Mouse (Mus musculus) embryonic facial prominence, embryonic 12.5 days (tissue): ENCODE measurements at regions not wholly inside any gene's neighbourhood (a gene's known extent, or its start where the extent isn't known, plus 50 kb on each side); places are given as distances from the start of the nearest gene placed in this dataset.
A peak's percentile ranks its signal among the peaks of the same experiment; 100 is the strongest.

ENCODE experiments used
- ATAC-seq: fragments of 200-750 bp; cut with Nextera tagmentation; 2 replicates; pipeline ENCODE4 v1.8.0; 2017; ENCODE audit not compliant: insufficient number of reproducible peaks, insufficient read depth, low FRiP score, low TSS enrichment
- H3K27ac ChIP-seq: fragments of 300-500 bp; sonication (generic); 2 replicates; pipeline ENCODE4 v1.5.1; 2016; ENCODE audit warnings: mild to moderate bottlenecking
- H3K27me3 ChIP-seq: fragments of 300-500 bp; sonication (generic); 2 replicates; pipeline ENCODE4 v1.6.1; 2016; ENCODE audit warnings: mild to moderate bottlenecking, moderate library complexity
- H3K36me3 ChIP-seq: fragments of 300-500 bp; sonication (generic); 2 replicates; pipeline ENCODE4 v1.6.1; 2016; ENCODE audit warnings: mild to moderate bottlenecking
- H3K4me1 ChIP-seq: fragments of 300-500 bp; sonication (generic); 2 replicates; pipeline ENCODE4 v1.6.1; 2016
- H3K4me2 ChIP-seq: fragments of 300-500 bp; sonication (generic); replicated peaks from 2 replicates; pipeline ENCODE4 v1.6.1; 2016; ENCODE audit warnings: mild to moderate bottlenecking, moderate library complexity
- H3K4me3 ChIP-seq: fragments of 300-500 bp; sonication (generic); 2 replicates; pipeline ENCODE4 v1.5.1; 2016; ENCODE audit warnings: mild to moderate bottlenecking
- H3K9ac ChIP-seq: fragments of 300-500 bp; sonication (generic); 2 replicates; pipeline ENCODE4 v1.6.1; 2016; ENCODE audit warnings: mild to moderate bottlenecking, moderate library complexity
- H3K9me3 ChIP-seq: fragments of 300-500 bp; sonication (generic); 2 replicates; pipeline ENCODE4 v1.6.1; 2016; ENCODE audit warnings: mild to moderate bottlenecking, moderate library complexity
- WGBS: fragments of 180-500 bp; shearing (Covaris S2); methylation state at CpG from one replicate; pipeline ENCODE4 v1.1.7; 2016; 5-methylcytosine and 5-hydroxymethylcytosine counted together

DNA sequence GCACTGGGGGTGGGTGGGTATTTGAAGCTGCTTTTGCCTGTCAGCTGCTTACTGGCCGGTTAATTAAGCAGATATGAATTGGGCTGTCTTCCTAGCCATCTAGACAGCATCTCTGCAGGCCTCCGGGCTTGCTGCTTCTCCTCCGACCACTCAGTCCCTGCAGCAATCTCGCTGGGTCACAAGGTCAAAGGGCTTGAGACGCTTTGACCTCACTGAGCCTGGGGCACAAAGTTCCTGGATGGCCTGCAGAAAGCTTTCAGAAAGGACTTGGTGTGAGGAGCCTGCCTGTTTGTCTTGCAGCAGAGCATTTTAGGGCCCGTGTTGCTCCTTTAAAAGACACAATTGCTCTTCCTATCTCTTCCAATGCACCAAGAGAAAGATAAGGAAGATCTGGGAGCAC lies 83.7 kb upstream of the Ppp2r5a start:
- no peak overlapping the region for H3K4me2 ChIP-seq
- WGBS, result 19% methylated on average over 6 of the region's 6 CpGs
- no peak overlapping the region for H3K9ac ChIP-seq
- H3K36me3 ChIP-seq, result no peaks in the 10 kb centered on the region
- no peaks in the 10 kb centered on the region for H3K9me3 ChIP-seq
- H3K4me1 ChIP-seq, result no peaks in the 10 kb centered on the region
- ATAC-seq, result no peak
- no peak overlapping the region for H3K27ac ChIP-seq
- H3K4me3 ChIP-seq, result no peak overlapping the region
- no peaks in the 10 kb centered on the region for H3K27me3 ChIP-seq

DNA sequence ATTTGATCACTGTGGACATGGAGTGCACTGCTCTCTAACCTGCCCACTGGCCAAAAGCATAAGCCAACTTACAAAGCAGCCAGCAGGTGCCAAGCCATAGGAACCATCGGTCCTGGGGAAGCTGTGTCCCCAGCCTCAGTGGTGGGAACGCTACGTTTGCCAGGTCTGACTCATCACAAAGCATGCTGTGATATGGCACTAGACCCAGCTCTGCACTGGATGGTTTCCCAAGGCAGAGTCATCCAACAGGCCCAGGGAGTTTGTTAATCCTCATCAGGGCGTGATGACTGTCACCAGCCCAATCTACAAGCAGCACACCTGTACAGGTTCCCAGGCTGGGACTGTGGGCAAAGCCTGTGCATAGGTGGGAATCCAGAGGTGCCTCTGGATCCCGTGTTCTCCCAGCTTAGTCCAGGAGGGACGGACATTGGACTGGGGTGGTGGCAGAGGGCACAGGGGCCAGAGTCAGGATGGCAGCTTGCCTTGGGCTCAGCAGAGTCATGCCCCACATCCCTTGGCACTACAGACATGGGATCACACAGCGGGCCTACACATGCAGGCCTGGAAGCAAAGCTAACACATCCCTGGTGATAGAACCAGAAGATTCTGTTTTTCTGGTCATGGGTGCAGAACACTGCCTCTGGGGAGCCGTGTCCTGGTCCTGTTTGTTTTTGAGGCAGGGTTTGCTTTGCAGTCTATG lies 81.8 kb upstream of the Ppp2r5a start:
- Histone ChIP-seq H3K9me3 (no peaks in the 10 kb centered on the region), H3K9ac (no peak overlapping the region), H3K4me2 (no peak overlapping the region), H3K4me1 (no peaks in the 10 kb centered on the region), H3K36me3 (no peaks in the 10 kb centered on the region), H3K4me3 (no peak overlapping the region), H3K27me3 (no peaks in the 10 kb centered on the region), H3K27ac (no peak overlapping the region)
- no peak for ATAC-seq
- WGBS, result 89% methylated on average over 8 of the region's 8 CpGs

DNA sequence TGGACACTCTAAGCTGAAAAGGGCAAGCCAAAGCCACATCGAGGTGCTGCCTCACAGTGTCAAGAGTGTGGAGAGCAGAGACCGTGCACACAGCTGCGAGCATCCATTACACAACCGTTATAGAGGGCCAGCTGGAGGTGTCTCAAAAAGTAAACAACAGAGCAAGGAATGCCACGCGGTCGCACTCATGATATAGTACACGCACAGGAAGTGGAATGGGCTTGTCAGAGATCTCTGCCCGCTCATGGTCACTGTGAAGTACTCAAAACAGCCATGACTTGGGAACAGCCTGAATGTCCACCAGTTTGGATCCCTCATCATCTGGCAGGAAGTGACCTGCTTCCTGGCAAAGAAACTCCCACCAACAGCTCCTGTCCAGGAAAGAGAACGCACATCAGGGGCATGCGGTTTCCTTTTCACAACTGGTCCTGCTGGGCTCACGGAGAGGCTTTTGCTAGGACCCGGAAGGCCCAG lies 76.9 kb upstream of the Ppp2r5a start:
- Histone ChIP-seq H3K36me3 (no peaks in the 10 kb centered on the region), H3K9me3 (no peaks in the 10 kb centered on the region), H3K4me2 (no peak overlapping the region), H3K9ac (no peak overlapping the region), H3K27me3 (no peaks in the 10 kb centered on the region), H3K27ac (no peak overlapping the region), H3K4me3 (no peak overlapping the region), H3K4me1 (no peaks in the 10 kb centered on the region)
- ATAC-seq, result no peak
- 63% methylated on average over 13 of the region's 13 CpGs for WGBS

DNA sequence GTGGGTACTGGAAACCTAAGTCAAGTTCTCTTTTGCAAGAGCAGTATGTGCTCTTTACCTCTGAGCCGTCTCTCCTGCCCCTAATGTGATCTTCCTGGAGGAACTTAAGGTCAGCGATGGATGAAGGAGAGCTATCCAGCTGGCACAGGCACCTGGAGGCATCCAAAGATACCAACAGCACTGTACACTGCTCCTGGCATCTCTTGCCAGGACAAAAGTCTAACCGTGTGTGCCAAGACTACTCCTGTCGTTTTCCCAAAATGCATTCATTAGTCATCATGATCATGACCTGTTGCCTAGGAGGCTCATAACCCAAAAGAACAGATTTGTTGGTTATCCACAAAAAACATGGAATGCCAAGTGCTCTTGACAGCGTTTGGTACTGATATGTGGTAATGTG lies 69.5 kb upstream of the Ppp2r5a start:
- Histone ChIP-seq H3K27me3 (no peaks in the 10 kb centered on the region), H3K27ac (no peak overlapping the region), H3K4me3 (no peak overlapping the region), H3K9ac (no peak overlapping the region), H3K4me1 (peaks cover 5% of the 10 kb centered on the region; the same call in 1 of the 2 replicates), H3K36me3 (no peaks in the 10 kb centered on the region), H3K4me2 (no peak overlapping the region), H3K9me3 (no peaks in the 10 kb centered on the region)
- 92% methylated on average over 5 of the region's 5 CpGs for WGBS
- no peak for ATAC-seq

DNA sequence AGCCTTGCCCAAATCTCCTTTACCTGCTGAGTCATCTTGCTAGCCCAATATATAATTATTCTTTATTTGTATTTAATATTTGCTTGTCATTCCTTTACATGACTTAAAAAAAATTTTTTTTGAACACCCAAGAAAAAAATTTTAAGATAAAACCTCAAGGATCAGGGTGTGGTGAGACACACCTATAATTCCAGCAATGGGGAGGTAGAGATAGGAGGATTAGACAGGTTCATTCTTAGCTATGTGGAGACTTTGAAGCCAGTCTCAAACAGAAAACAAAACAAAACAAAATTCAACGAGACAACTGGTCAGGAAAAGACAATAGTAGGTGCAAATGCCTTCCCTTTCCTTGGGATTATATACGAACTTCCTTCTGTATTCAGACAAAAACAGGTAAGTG lies 68.4 kb upstream of the Ppp2r5a start:
- Histone ChIP-seq H3K27ac (no peak overlapping the region), H3K36me3 (no peaks in the 10 kb centered on the region), H3K4me1 (peaks cover 5% of the 10 kb centered on the region; the same call in 1 of the 2 replicates), H3K4me3 (no peak overlapping the region), H3K4me2 (no peak overlapping the region), H3K9ac (no peak overlapping the region), H3K27me3 (no peaks in the 10 kb centered on the region), H3K9me3 (no peaks in the 10 kb centered on the region)
- no peak for ATAC-seq
- WGBS, result 69% methylated on average over 2 of the region's 2 CpGs

DNA sequence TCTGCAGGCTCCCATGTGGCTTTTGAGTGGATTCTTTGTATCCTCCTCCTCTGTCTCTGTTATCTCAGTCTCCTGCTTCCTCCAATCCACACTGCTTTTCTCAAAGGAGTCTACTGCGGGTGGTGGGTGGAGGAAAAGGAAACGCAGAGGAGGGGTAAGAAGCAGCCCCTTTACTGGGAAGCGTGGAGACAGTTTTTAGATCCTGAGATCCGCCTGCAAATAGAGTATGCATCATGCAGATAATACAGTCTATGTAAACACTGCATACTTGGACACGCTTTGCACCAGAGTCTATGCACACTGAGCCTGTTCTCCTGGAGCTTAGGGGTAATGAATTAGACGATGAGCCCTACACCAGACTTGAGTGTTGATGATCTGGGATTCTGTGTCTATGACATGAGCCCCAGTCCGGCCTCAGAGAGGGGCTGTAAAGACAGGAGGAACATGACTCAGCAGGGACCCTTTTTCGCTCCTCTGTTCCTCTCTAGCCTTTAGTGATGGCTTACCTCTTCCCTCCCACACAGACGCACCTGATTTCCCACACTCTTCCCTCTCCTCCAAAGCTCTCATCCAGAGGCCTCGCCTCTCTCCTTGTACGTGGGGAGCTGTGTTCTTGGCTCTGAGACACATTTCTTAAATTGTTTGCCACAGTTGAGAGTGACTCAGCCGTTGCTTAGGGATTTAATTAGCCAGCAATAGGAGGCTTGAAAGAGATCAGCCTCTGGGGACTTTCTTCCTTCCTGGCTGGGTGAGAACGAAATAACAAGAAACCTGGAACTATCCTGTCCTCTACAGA lies 67.3 kb upstream of the Ppp2r5a start:
- H3K27ac ChIP-seq, result no peak overlapping the region
- H3K36me3 ChIP-seq, result no peaks in the 10 kb centered on the region
- no peaks in the 10 kb centered on the region for H3K27me3 ChIP-seq
- H3K9me3 ChIP-seq, result no peaks in the 10 kb centered on the region
- WGBS, result 34% methylated on average over 13 of the region's 13 CpGs
- H3K4me1 ChIP-seq, result peaks cover 5% of the 10 kb centered on the region; the same call in 1 of the 2 replicates
- no peak overlapping the region for H3K9ac ChIP-seq
- no peak overlapping the region for H3K4me3 ChIP-seq
- ATAC-seq, result no peak
- no peak overlapping the region for H3K4me2 ChIP-seq

DNA sequence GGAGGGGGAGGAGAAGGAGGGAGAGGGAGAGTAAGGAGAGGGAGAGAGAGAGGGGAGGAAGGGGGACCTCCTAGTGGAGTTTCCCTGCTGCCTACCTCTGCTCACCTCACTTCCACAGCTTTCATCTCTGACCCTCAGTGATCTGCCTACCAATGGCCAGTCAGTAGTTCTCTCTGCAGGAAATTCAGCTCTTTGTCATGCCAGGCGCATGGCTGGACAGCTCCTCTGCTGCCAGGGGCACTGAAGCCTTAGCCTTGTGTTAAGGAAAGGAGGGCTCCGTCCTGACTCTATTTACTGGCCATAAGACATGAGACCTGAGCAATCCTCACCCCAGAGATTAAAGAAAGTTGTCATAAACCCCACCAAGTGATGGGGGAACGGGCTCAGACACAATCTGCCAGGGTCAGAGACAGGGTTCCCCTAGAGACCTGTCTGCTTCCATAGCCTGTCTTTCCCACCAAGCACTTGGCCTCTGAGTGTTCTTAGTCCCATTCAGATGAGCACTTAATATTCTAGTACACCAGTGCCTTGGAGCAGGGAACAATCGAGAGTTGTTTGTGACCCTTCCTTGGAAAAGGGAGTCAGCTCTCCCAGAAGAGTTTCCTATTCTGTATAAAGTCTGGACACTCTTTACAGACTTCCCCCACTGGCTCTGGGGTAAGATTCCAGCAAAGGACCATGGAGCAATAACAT lies 65.9 kb upstream of the Ppp2r5a start:
- WGBS, result 54% methylated on average over 4 of the region's 4 CpGs
- Histone ChIP-seq H3K9me3 (no peaks in the 10 kb centered on the region), H3K4me2 (no peak overlapping the region), H3K4me3 (no peak overlapping the region), H3K4me1 (peaks cover 9% of the 10 kb centered on the region; the same call in 1 of the 2 replicates), H3K27me3 (no peaks in the 10 kb centered on the region), H3K9ac (no peak overlapping the region), H3K36me3 (no peaks in the 10 kb centered on the region), H3K27ac (no peak overlapping the region)
- ATAC-seq, result no peak

DNA sequence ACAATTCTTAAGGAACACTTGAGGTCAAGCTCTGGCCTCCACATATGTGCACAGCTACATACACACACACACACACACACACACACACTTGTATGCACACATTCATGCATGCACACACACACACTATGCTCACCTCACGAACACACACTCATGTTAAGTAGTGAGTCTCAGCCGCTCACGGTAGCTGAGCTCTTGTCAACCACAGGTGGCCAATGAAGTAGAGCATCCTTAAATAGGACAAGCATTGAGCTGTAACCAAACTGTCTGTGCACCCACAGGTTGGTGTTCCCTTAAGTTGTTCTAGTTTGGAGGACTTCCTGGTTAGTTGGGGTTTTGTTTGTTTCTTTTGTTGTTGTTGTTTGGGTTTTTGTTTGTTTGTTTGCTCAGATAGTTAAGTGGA lies 63.2 kb upstream of the Ppp2r5a start:
- ATAC-seq, result no peak
- 87% methylated on average over 3 of the region's 3 CpGs for WGBS

DNA sequence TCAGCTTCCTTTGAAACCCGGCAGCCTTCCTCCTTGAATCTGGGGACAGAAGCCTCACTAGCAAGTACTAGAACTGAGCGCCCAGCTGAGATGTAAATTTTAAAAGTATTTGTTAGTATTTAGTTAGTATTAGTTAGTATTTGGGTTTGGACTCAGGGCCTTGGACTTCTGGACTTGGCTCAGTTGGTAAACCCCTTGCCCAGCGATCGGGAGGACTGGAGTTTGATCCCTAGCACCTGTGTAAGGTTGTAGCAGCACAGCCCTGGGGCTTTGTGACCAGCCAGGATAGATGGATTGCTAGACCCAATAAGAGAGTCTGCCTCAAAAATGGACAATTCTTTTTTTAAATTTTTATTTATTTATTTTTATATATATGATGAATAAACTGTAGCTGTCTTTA lies 62.7 kb upstream of the Ppp2r5a start:
- no peak overlapping the region for H3K27ac ChIP-seq
- no peak overlapping the region for H3K4me3 ChIP-seq
- H3K4me1 ChIP-seq, result peaks cover 19% of the 10 kb centered on the region; the same call in 1 of the 2 replicates
- no peaks in the 10 kb centered on the region for H3K9me3 ChIP-seq
- H3K4me2 ChIP-seq, result no peak overlapping the region
- WGBS, result 88% methylated on average over 4 of the region's 4 CpGs
- ATAC-seq, result no peak
- no peaks in the 10 kb centered on the region for H3K36me3 ChIP-seq
- no peak overlapping the region for H3K9ac ChIP-seq
- no peaks in the 10 kb centered on the region for H3K27me3 ChIP-seq

More for the DNA sequence above, 63.2 kb upstream of the Ppp2r5a start:
- Histone ChIP-seq H3K4me1 (peaks cover 19% of the 10 kb centered on the region; the same call in 1 of the 2 replicates), H3K36me3 (no peaks in the 10 kb centered on the region), H3K4me2 (no peak overlapping the region), H3K27me3 (no peaks in the 10 kb centered on the region), H3K9me3 (no peaks in the 10 kb centered on the region), H3K27ac (no peak overlapping the region), H3K4me3 (no peak overlapping the region), H3K9ac (no peak overlapping the region)

DNA sequence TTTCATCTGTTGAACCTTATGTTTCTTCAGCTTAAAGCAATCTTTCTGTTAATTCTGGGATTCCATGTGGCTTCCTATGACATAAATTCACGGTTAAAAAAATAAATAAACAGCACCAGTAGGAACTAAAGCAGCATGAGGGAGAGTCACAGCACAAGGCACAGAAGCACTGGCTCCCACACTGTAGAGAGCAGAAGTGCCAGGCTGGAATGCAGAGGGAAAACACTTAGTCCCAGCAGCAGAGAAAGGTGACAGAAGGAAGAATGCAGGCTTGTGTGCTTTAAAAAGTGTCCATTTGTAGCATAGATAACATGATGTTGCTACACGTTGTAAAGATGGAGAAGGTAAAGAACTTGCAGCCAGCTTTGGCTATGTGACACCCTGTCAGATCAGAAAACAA lies 62.1 kb upstream of the Ppp2r5a start:
- 0 out of 2 replicates have a peak overlapping the region, but pooled peaks have one; percentile 13 for H3K27ac ChIP-seq
- no peak overlapping the region for H3K9ac ChIP-seq
- ATAC-seq, result no peak
- H3K4me3 ChIP-seq, result no peak overlapping the region
- H3K27me3 ChIP-seq, result no peaks in the 10 kb centered on the region
- 47% methylated on average over 2 of the region's 2 CpGs for WGBS
- H3K36me3 ChIP-seq, result no peaks in the 10 kb centered on the region
- H3K4me1 ChIP-seq, result peaks cover 18% of the 10 kb centered on the region; the same call in 1 of the 2 replicates
- no peak overlapping the region for H3K4me2 ChIP-seq
- no peaks in the 10 kb centered on the region for H3K9me3 ChIP-seq

DNA sequence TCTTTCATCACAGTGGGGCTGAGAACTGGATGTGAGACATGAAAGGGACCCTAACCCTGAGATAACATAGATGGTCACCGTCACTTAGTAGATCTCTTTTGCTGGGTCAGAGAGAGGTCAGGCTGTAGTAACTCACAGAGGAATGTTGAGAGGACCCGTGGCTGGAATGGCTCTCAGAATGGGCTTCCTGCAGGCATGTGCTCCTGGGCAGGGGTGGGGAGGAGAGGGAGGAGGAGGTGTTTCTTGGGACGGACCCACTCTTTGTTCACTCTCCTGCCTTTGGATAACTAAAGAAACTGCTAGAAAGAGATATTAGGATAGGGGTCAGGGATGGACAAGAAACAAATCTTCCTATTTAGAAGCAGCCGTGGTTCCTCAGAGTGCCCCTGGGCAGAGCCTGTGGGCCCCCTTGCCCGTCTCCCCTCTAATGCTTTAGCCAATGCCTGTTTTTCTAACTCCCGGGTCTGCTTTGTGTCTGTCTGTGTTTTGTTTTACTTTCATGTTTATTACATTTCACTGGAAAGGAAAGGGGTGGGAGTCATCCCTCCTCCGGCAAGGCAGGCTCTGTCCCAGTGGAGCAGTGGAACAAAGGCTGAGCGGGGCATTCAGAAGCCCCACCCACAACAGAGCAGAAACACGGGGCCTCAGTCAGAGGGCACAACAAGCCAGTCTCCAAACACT lies 58.9 kb upstream of the Ppp2r5a start:
- no peak overlapping the region for H3K9ac ChIP-seq
- H3K27ac ChIP-seq, result peak overlapping the region; percentile 23
- peaks cover 14% of the 10 kb centered on the region; the same call in 1 of the 2 replicates for H3K4me1 ChIP-seq
- 12% methylated on average over 9 of the region's 9 CpGs for WGBS
- peak; percentile 77; the same call in 1 of the 2 replicates for ATAC-seq
- peak overlapping the region; percentile 16 for H3K4me2 ChIP-seq
- H3K27me3 ChIP-seq, result no peaks in the 10 kb centered on the region
- H3K36me3 ChIP-seq, result no peaks in the 10 kb centered on the region
- no peaks in the 10 kb centered on the region for H3K9me3 ChIP-seq
- H3K4me3 ChIP-seq, result no peak overlapping the region
